In the genomic region with DNA sequence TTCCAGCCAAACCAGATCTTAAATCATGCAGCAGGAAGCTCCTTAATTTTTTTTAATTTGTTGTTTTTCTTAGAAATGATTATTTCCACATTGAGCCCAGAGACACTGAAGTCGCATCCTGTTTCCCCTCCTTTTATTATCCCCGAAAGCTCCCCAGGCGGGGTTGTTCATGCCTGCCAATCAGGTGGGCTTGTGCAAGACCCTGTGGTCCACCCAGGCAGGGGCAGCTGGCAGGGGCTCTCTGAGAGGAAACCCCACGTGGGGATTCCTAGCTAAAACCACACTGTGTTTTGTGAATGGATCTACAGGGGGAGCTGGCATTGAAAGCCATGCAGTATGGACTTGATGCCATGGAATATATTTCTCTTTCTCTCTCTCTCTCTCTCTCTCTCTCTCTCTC, we compare ENCODE assay signal across 25 mouse cellular contexts.
DNase-seq lines count a peak whose midpoint lies in the region; ATAC-seq lines count a peak whose summit lies in the region.
"Had no signal": no experiment of that assay in that cellular context is flagged by ENCODE, and none has a peak within 500 bp of the region (broad histone marks: within the 10 kb centered on the region; RNA-seq: fewer than 3 reads in every experiment).

No protein-coding gene starts in this region.

- H3K4me3 ChIP-seq in embryonic facial prominence, embryonic 10.5 days = no peak overlapping the region
- no peak overlapping the region for H3K4me3 ChIP-seq in embryonic facial prominence, embryonic 14.5 days (ENCODE audit: low read depth, low read length)
- H3K4me3 ChIP-seq: embryonic facial prominence, embryonic 15.5 days; gastrocnemius, adult 2 months; heart, embryonic 12.5 days; heart, embryonic 15.5 days had no signal

- no peak overlapping the region for H3K4me2 ChIP-seq in embryonic facial prominence, embryonic 14.5 days (ENCODE audit: low read depth, low read length)
- H3K4me2 ChIP-seq: embryonic facial prominence, embryonic 15.5 days; heart, embryonic 12.5 days; heart, embryonic 15.5 days; hindbrain, embryonic 14.5 days had no signal

- peaks cover 34% of the 10 kb centered on the region for H3K4me1 ChIP-seq in embryonic facial prominence, embryonic 10.5 days
- H3K4me1 ChIP-seq in embryonic facial prominence, embryonic 14.5 days (ENCODE audit: control insufficient read depth, insufficient read depth, low read length) = peaks cover 13% of the 10 kb centered on the region

- ATAC-seq in embryonic facial prominence, embryonic 14.5 days (ENCODE audit: low read depth) = peak; percentile 30; the same call in 1 of the 2 replicates
- ATAC-seq: activated CD4-positive, CD25-positive, alpha-beta regulatory T cell, adult 4 months; forebrain, embryonic 14.5 days; forebrain, postnatal 0 days; hindbrain, postnatal 0 days had no signal

- DNase-seq in heart, adult 11 months = peak; percentile 54
- DNase-seq in heart, postnatal 10 days = no peak
- DNase-seq in kidney, postnatal 14 days = peak; percentile 7
- no peak for DNase-seq in kidney, adult 9 months
- DNase-seq in embryonic facial prominence, embryonic 10.5 days (ENCODE audit: low spot score) = peak; percentile 48
- DNase-seq in embryonic facial prominence, embryonic 14.5 days (ENCODE audit: low spot score) = peak; percentile 68
- no peak for DNase-seq in left cerebral cortex, adult 8-10 months (ENCODE audit: low spot score in 2 of 2)
- DNase-seq: adrenal gland, adult 8-10 months; adrenal gland, postnatal 25 days; cerebellum, adult 18-20 months; cerebellum, adult 9-10 months; cerebellum, postnatal 14 days; forebrain, postnatal 0 days; gastrocnemius, adult 2 months; gastrocnemius, postnatal 14 days; heart, adult 18-20 months; heart, postnatal 14 days; heart, postnatal 4 days had no signal

- intact Hi-C loops in heart, postnatal 10 days (cut with DNase I) = loop anchor here (10.0 kb wide), 1 partner anchor 139 kb away; no protein-coding TSS in a partner anchor

- WGBS in embryonic facial prominence, embryonic 10.5 days = 23% methylated on average over 4 of the region's 4 CpGs
- WGBS in embryonic facial prominence, embryonic 14.5 days = 17% methylated on average over 4 of the region's 4 CpGs

- no peaks in the 10 kb centered on the region for H3K9me3 ChIP-seq in embryonic facial prominence, embryonic 10.5 days
- H3K9me3 ChIP-seq in embryonic facial prominence, embryonic 14.5 days (ENCODE audit: control insufficient read depth, low read length) = no peaks in the 10 kb centered on the region
- H3K9me3 ChIP-seq: embryonic facial prominence, embryonic 15.5 days; heart, embryonic 12.5 days; heart, embryonic 15.5 days had no signal

- H3K9ac ChIP-seq in embryonic facial prominence, embryonic 14.5 days (ENCODE audit: low read depth, low read length) = no peak overlapping the region
- H3K9ac ChIP-seq: embryonic facial prominence, embryonic 15.5 days; forebrain, postnatal 0 days; heart, embryonic 12.5 days; heart, embryonic 15.5 days; hindbrain, embryonic 14.5 days had no signal

- peaks cover 53% of the 10 kb centered on the region for H3K27me3 ChIP-seq in embryonic facial prominence, embryonic 10.5 days (replicated peaks; ENCODE audit: low read depth, poor library complexity, severe bottlenecking)
- peaks cover 5% of the 10 kb centered on the region; the same call in 1 of the 2 replicates for H3K27me3 ChIP-seq in embryonic facial prominence, embryonic 14.5 days (replicated peaks; ENCODE audit: control insufficient read depth, insufficient read depth, low read length)
- H3K27me3 ChIP-seq: embryonic facial prominence, embryonic 15.5 days had no signal

- no peak overlapping the region for H3K27ac ChIP-seq in embryonic facial prominence, embryonic 10.5 days (replicated peaks)
- H3K27ac ChIP-seq in embryonic facial prominence, embryonic 14.5 days (replicated peaks; ENCODE audit: low read depth, low read length) = no peak overlapping the region
- H3K27ac ChIP-seq: embryonic facial prominence, embryonic 15.5 days; gastrocnemius, adult 2 months; heart, embryonic 15.5 days; hindbrain, embryonic 14.5 days; hindbrain, postnatal 0 days had no signal

- H3K36me3 ChIP-seq in embryonic facial prominence, embryonic 10.5 days (replicated peaks) = no peaks in the 10 kb centered on the region
- H3K36me3 ChIP-seq in embryonic facial prominence, embryonic 14.5 days (ENCODE audit: control insufficient read depth, insufficient read depth, low read length) = no peaks in the 10 kb centered on the region
- H3K36me3 ChIP-seq: embryonic facial prominence, embryonic 15.5 days; heart, embryonic 12.5 days; heart, embryonic 15.5 days had no signal

Comparison
In these comparisons a context has a peak if more than half of its experiments do, and no peak if none do; other contexts are left out.
1. DNase-seq: peak in heart, adult 11 months (single experiment), kidney, postnatal 14 days (single experiment), embryonic facial prominence, embryonic 10.5 days (single experiment) and embryonic facial prominence, embryonic 14.5 days (single experiment); none in heart, postnatal 10 days (0 of 2), kidney, adult 9 months (single experiment) and left cerebral cortex, adult 8-10 months (0 of 2).